Mouse (Mus musculus): ENCODE results near the gene Bex6. TPM values are rescaled to one million over a fixed set of nuclear protein-coding genes. Genes with fewer than 3 reads are reported as not detected.
A peak's percentile ranks its signal among the peaks of the same experiment; 100 is the strongest.

The Bex6 gene
- polyA plus RNA-seq (2012; rRNA removed) = 0.08 TPM in 1 of 2 replicates, not detected in the other
- polyA plus RNA-seq (2014; fragmentation: Nextera tagmentation; extraction: Ambion mirVana) = 0.19 TPM in 1 of 2 replicates, not detected in the other

- Histone ChIP-seq H3K9me3 (ENCODE audit: control insufficient read depth, low read length) (no peaks in the 10 kb centered on the region), H3K4me2 (replicated peaks; ENCODE audit: low read depth, low read length, severe bottlenecking) (no peak within 1 kb of the TSS), H3K4me1 (ENCODE audit: control insufficient read depth, insufficient read depth, low read length) (no peaks in the 10 kb centered on the region), H3K27me3 (ENCODE audit: control insufficient read depth, insufficient read depth, low read length) (no peaks in the 10 kb centered on the region), H3K9ac (ENCODE audit: low read depth, low read length, severe bottlenecking) (no peak within 1 kb of the TSS), H3K4me3 (replicated peaks; ENCODE audit: low read length) (no peak within 1 kb of the TSS), H3K36me3 (ENCODE audit: control insufficient read depth, insufficient read depth, low read length) (no peaks in the 10 kb centered on the region), H3K27ac (replicated peaks; ENCODE audit: low read depth, low read length) (no peak within 1 kb of the TSS)
- WGBS = 85% methylated on average over 6 of the region's 6 CpGs
- ATAC-seq (ENCODE audit: low FRiP score, low read depth) = no peak
- no peak for DNase-seq (ENCODE audit: low spot score)
- TF ChIP-seq POLR2A (IDR thresholded peaks at IDR 0.05; ENCODE audit: borderline replicate concordance, extremely low read depth, insufficient read depth, insufficient read length) = no peak
These were observed at the start of gene Bex6 for GRCm38 (mm10) chr16:32179333-32179901. Bex6 (plus strand) TSS chr16:32179823.

GRCm38 (mm10) chr16:32130190-32130826, 49.3 kb upstream of the Bex6 start:
- Histone ChIP-seq H3K4me1 (ENCODE audit: control insufficient read depth, insufficient read depth, low read length) (no peaks in the 10 kb centered on the region), H3K4me2 (replicated peaks; ENCODE audit: low read depth, low read length, severe bottlenecking) (0 out of 2 replicates have a peak overlapping the region, but pooled peaks have one; percentile 5), H3K4me3 (replicated peaks; ENCODE audit: low read length) (no peak overlapping the region), H3K9me3 (ENCODE audit: control insufficient read depth, low read length) (no peaks in the 10 kb centered on the region), H3K27me3 (ENCODE audit: control insufficient read depth, insufficient read depth, low read length) (no peaks in the 10 kb centered on the region), H3K27ac (replicated peaks; ENCODE audit: low read depth, low read length) (no peak overlapping the region), H3K36me3 (ENCODE audit: control insufficient read depth, insufficient read depth, low read length) (no peaks in the 10 kb centered on the region), H3K9ac (ENCODE audit: low read depth, low read length, severe bottlenecking) (no peak overlapping the region)
- 64% methylated on average over 16 of the region's 16 CpGs for WGBS
- TF ChIP-seq POLR2A (IDR thresholded peaks at IDR 0.05; ENCODE audit: borderline replicate concordance, extremely low read depth, insufficient read depth, insufficient read length) = no peak
- ATAC-seq (ENCODE audit: low FRiP score, low read depth) (no peak), DNase-seq (ENCODE audit: low spot score) (no peak)

GRCm38 (mm10) chr16:32133148-32133547, 46.5 kb upstream of the Bex6 start:
- Histone ChIP-seq H3K27ac (replicated peaks; ENCODE audit: low read depth, low read length) (no peak overlapping the region), H3K9ac (ENCODE audit: low read depth, low read length, severe bottlenecking) (no peak overlapping the region), H3K27me3 (ENCODE audit: control insufficient read depth, insufficient read depth, low read length) (no peaks in the 10 kb centered on the region), H3K4me2 (replicated peaks; ENCODE audit: low read depth, low read length, severe bottlenecking) (no peak overlapping the region), H3K9me3 (ENCODE audit: control insufficient read depth, low read length) (no peaks in the 10 kb centered on the region), H3K36me3 (ENCODE audit: control insufficient read depth, insufficient read depth, low read length) (no peaks in the 10 kb centered on the region), H3K4me1 (ENCODE audit: control insufficient read depth, insufficient read depth, low read length) (no peaks in the 10 kb centered on the region), H3K4me3 (replicated peaks; ENCODE audit: low read length) (no peak overlapping the region)
- 82% methylated on average over 3 of the region's 3 CpGs for WGBS
- no peak for DNase-seq (ENCODE audit: low spot score)
- TF ChIP-seq POLR2A (IDR thresholded peaks at IDR 0.05; ENCODE audit: borderline replicate concordance, extremely low read depth, insufficient read depth, insufficient read length) = no peak
- no peak for ATAC-seq (ENCODE audit: low FRiP score, low read depth)

GRCm38 (mm10) chr16:32135842-32136357, 43.7 kb upstream of the Bex6 start:
- TF ChIP-seq POLR2A (IDR thresholded peaks at IDR 0.05; ENCODE audit: borderline replicate concordance, extremely low read depth, insufficient read depth, insufficient read length) = no peak
- ATAC-seq (ENCODE audit: low FRiP score, low read depth) (no peak), DNase-seq (ENCODE audit: low spot score) (no peak)
- H3K27ac ChIP-seq (replicated peaks; ENCODE audit: low read depth, low read length) = no peak overlapping the region
- H3K36me3 ChIP-seq (ENCODE audit: control insufficient read depth, insufficient read depth, low read length) = no peaks in the 10 kb centered on the region
- H3K4me1 ChIP-seq (ENCODE audit: control insufficient read depth, insufficient read depth, low read length) = no peaks in the 10 kb centered on the region
- H3K4me3 ChIP-seq (replicated peaks; ENCODE audit: low read length) = no peak overlapping the region
- 80% methylated on average over 7 of the region's 7 CpGs for WGBS
- H3K27me3 ChIP-seq (ENCODE audit: control insufficient read depth, insufficient read depth, low read length) = no peaks in the 10 kb centered on the region
- no peak overlapping the region for H3K4me2 ChIP-seq (replicated peaks; ENCODE audit: low read depth, low read length, severe bottlenecking)
- no peak overlapping the region for H3K9ac ChIP-seq (ENCODE audit: low read depth, low read length, severe bottlenecking)
- H3K9me3 ChIP-seq (ENCODE audit: control insufficient read depth, low read length) = no peaks in the 10 kb centered on the region

- WGBS = 86% methylated on average over 1 of the region's 1 CpGs
- no peak overlapping the region for H3K9ac ChIP-seq (ENCODE audit: low read depth, low read length, severe bottlenecking)
- no peaks in the 10 kb centered on the region for H3K27me3 ChIP-seq (ENCODE audit: control insufficient read depth, insufficient read depth, low read length)
- no peaks in the 10 kb centered on the region for H3K36me3 ChIP-seq (ENCODE audit: control insufficient read depth, insufficient read depth, low read length)
- H3K9me3 ChIP-seq (ENCODE audit: control insufficient read depth, low read length) = no peaks in the 10 kb centered on the region
- H3K4me1 ChIP-seq (ENCODE audit: control insufficient read depth, insufficient read depth, low read length) = no peaks in the 10 kb centered on the region
- no peak for ATAC-seq (ENCODE audit: low FRiP score, low read depth)
- H3K4me2 ChIP-seq (replicated peaks; ENCODE audit: low read depth, low read length, severe bottlenecking) = no peak overlapping the region
- H3K27ac ChIP-seq (replicated peaks; ENCODE audit: low read depth, low read length) = no peak overlapping the region
- TF ChIP-seq POLR2A (IDR thresholded peaks at IDR 0.05; ENCODE audit: borderline replicate concordance, extremely low read depth, insufficient read depth, insufficient read length) = no peak
- no peak for DNase-seq (ENCODE audit: low spot score)
- H3K4me3 ChIP-seq (replicated peaks; ENCODE audit: low read length) = no peak overlapping the region
These were observed 40.7 kb upstream of the Bex6 start for GRCm38 (mm10) chr16:32138954-32139353.
